Mouse (Mus musculus): Measurements from ENCODE around the gene BC037034. TPM values are rescaled to one million over a fixed set of nuclear protein-coding genes. Genes with fewer than 3 reads are reported as not detected.

The BC037034 gene
- polyA plus RNA-seq (2015; fragmentation: Nextera tagmentation; extraction: Ambion mirVana) = 17.1 and 21.1 TPM in 2 replicates

GRCm38 (mm10) chr5:138263260-138264206 lies at the start of gene BC037034:
Gene BC037034, minus strand, starts transcription at chr5:138264033.
- H3K4me3 ChIP-seq = peak within 1 kb of the TSS; percentile 96
- peak within 1 kb of the TSS; percentile 90 for H3K27ac ChIP-seq (replicated peaks)
- peaks cover 28% of the 10 kb centered on the region for H3K4me1 ChIP-seq (replicated peaks)
- H3K36me3 ChIP-seq = peaks cover 24% of the 10 kb centered on the region
- WGBS = under 1% methylated on average over 69 of the region's 71 CpGs
- no peaks in the 10 kb centered on the region for H3K9me3 ChIP-seq
- H3K27me3 ChIP-seq = no peaks in the 10 kb centered on the region
- H3K4me2 ChIP-seq = peak within 1 kb of the TSS; percentile 94
- ATAC-seq (ENCODE audit: low FRiP score, low read depth) = peak; percentile 93
- peak within 1 kb of the TSS; percentile 96 for H3K9ac ChIP-seq

GRCm38 (mm10) chr5:138312795-138313194 lies 49.0 kb upstream of the BC037034 start:
- ATAC-seq (ENCODE audit: low FRiP score, low read depth) = no peak
- Histone ChIP-seq H3K9ac (no peak overlapping the region), H3K4me1 (replicated peaks) (no peaks in the 10 kb centered on the region), H3K36me3 (no peaks in the 10 kb centered on the region; the same call in 1 of the 2 replicates), H3K9me3 (no peaks in the 10 kb centered on the region), H3K27me3 (no peaks in the 10 kb centered on the region), H3K27ac (replicated peaks) (no peak overlapping the region), H3K4me3 (no peak overlapping the region), H3K4me2 (no peak overlapping the region)
- 92% methylated on average over 3 of the region's 3 CpGs for WGBS

GRCm38 (mm10) chr5:138299613-138300012 lies 35.8 kb upstream of the BC037034 start:
- no peaks in the 10 kb centered on the region for H3K27me3 ChIP-seq
- WGBS = 86% methylated on average over 2 of the region's 2 CpGs
- no peak overlapping the region for H3K27ac ChIP-seq (replicated peaks)
- no peak for ATAC-seq (ENCODE audit: low FRiP score, low read depth)
- no peak overlapping the region for H3K9ac ChIP-seq
- no peak overlapping the region for H3K4me3 ChIP-seq
- H3K4me1 ChIP-seq (replicated peaks) = no peaks in the 10 kb centered on the region
- H3K36me3 ChIP-seq = peaks cover 17% of the 10 kb centered on the region; the same call in 1 of the 2 replicates
- no peak overlapping the region for H3K4me2 ChIP-seq
- no peaks in the 10 kb centered on the region for H3K9me3 ChIP-seq

GRCm38 (mm10) chr5:138294158-138294557 lies 30.3 kb upstream of the BC037034 start:
- Histone ChIP-seq H3K9ac (no peak overlapping the region), H3K4me1 (replicated peaks) (no peaks in the 10 kb centered on the region), H3K4me3 (no peak overlapping the region), H3K4me2 (no peak overlapping the region), H3K27me3 (no peaks in the 10 kb centered on the region), H3K36me3 (peaks cover 8% of the 10 kb centered on the region; the same call in 1 of the 2 replicates), H3K9me3 (no peaks in the 10 kb centered on the region), H3K27ac (replicated peaks) (no peak overlapping the region)
- ATAC-seq (ENCODE audit: low FRiP score, low read depth) = no peak

GRCm38 (mm10) chr5:138291638-138292037 lies 27.8 kb upstream of the BC037034 start:
- no peak overlapping the region for H3K4me2 ChIP-seq
- no peaks in the 10 kb centered on the region for H3K9me3 ChIP-seq
- H3K27ac ChIP-seq (replicated peaks) = no peak overlapping the region
- 81% methylated on average over 1 of the region's 1 CpGs for WGBS
- no peaks in the 10 kb centered on the region for H3K27me3 ChIP-seq
- H3K4me1 ChIP-seq (replicated peaks) = no peaks in the 10 kb centered on the region
- ATAC-seq (ENCODE audit: low FRiP score, low read depth) = no peak
- no peak overlapping the region for H3K4me3 ChIP-seq
- H3K36me3 ChIP-seq = peaks cover 3% of the 10 kb centered on the region; the same call in 1 of the 2 replicates
- no peak overlapping the region for H3K9ac ChIP-seq

GRCm38 (mm10) chr5:138287861-138288260 lies 24.0 kb upstream of the BC037034 start:
- H3K4me3 ChIP-seq = no peak overlapping the region
- no peaks in the 10 kb centered on the region for H3K9me3 ChIP-seq
- H3K27me3 ChIP-seq = no peaks in the 10 kb centered on the region
- no peak for ATAC-seq (ENCODE audit: low FRiP score, low read depth)
- 77% methylated on average over 3 of the region's 3 CpGs for WGBS
- peaks cover 3% of the 10 kb centered on the region; the same call in 1 of the 2 replicates for H3K36me3 ChIP-seq
- H3K9ac ChIP-seq = no peak overlapping the region
- H3K27ac ChIP-seq (replicated peaks) = no peak overlapping the region
- no peaks in the 10 kb centered on the region for H3K4me1 ChIP-seq (replicated peaks)
- H3K4me2 ChIP-seq = no peak overlapping the region

GRCm38 (mm10) chr5:138283540-138283939 lies 19.7 kb upstream of the BC037034 start:
- no peak overlapping the region for H3K9ac ChIP-seq
- no peak overlapping the region for H3K4me3 ChIP-seq
- H3K4me2 ChIP-seq = no peak overlapping the region
- ATAC-seq (ENCODE audit: low FRiP score, low read depth) = no peak
- no peak overlapping the region for H3K27ac ChIP-seq (replicated peaks)
- H3K36me3 ChIP-seq = no peaks in the 10 kb centered on the region
- peaks cover 11% of the 10 kb centered on the region for H3K4me1 ChIP-seq (replicated peaks)
- no peaks in the 10 kb centered on the region for H3K9me3 ChIP-seq
- WGBS = 58% methylated on average over 1 of the region's 1 CpGs
- H3K27me3 ChIP-seq = no peaks in the 10 kb centered on the region

- H3K4me3 ChIP-seq = no peak overlapping the region
- no peaks in the 10 kb centered on the region for H3K27me3 ChIP-seq
- WGBS = 75% methylated on average over 2 of the region's 2 CpGs
- no peak overlapping the region for H3K4me2 ChIP-seq
- ATAC-seq (ENCODE audit: low FRiP score, low read depth) = no peak
- H3K9ac ChIP-seq = no peak overlapping the region
- H3K4me1 ChIP-seq (replicated peaks) = peaks cover 29% of the 10 kb centered on the region
- H3K9me3 ChIP-seq = no peaks in the 10 kb centered on the region
- H3K27ac ChIP-seq (replicated peaks) = no peak overlapping the region
- H3K36me3 ChIP-seq = peaks cover 9% of the 10 kb centered on the region
These were observed 18.0 kb upstream of the BC037034 start for GRCm38 (mm10) chr5:138281798-138282197.

- Histone ChIP-seq H3K27ac (replicated peaks) (no peak overlapping the region), H3K4me3 (peak overlapping the region; percentile 68; the same call in 1 of the 2 replicates), H3K9ac (no peak overlapping the region), H3K27me3 (no peaks in the 10 kb centered on the region), H3K4me1 (replicated peaks) (peaks cover 39% of the 10 kb centered on the region), H3K4me2 (peak overlapping the region; percentile 79), H3K36me3 (peaks cover 10% of the 10 kb centered on the region), H3K9me3 (no peaks in the 10 kb centered on the region)
- 93% methylated on average over 15 of the region's 15 CpGs for WGBS
- ATAC-seq (ENCODE audit: low FRiP score, low read depth) = no peak
These were observed 17.0 kb upstream of the BC037034 start for GRCm38 (mm10) chr5:138280829-138281228.

- Histone ChIP-seq H3K4me3 (peak overlapping the region; percentile 68), H3K27ac (replicated peaks) (peak overlapping the region; percentile 28), H3K4me2 (peak overlapping the region; percentile 79), H3K9ac (no peak overlapping the region), H3K27me3 (no peaks in the 10 kb centered on the region), H3K36me3 (peaks cover 10% of the 10 kb centered on the region), H3K4me1 (replicated peaks) (peaks cover 43% of the 10 kb centered on the region), H3K9me3 (no peaks in the 10 kb centered on the region)
- 27% methylated on average over 26 of the region's 26 CpGs for WGBS
- no peak for ATAC-seq (ENCODE audit: low FRiP score, low read depth)
These were observed 16.6 kb upstream of the BC037034 start for GRCm38 (mm10) chr5:138280425-138280768.

- Histone ChIP-seq H3K4me2 (peak within 1 kb of the TSS; percentile 79), H3K9me3 (no peaks in the 10 kb centered on the region)
These were observed 16.0 kb upstream of the BC037034 start, which contains the start of the genes Gm43720, Gpc2 and Stag3 for GRCm38 (mm10) chr5:138279585-138280424. Gene Gm43720, minus strand, starts transcription at chr5:138279958. Gene Gpc2, minus strand, starts transcription at chr5:138280005. Gene Stag3, plus strand, starts transcription at chr5:138280240.

More at GRCm38 (mm10) chr5:138279585-138280424, 16.0 kb upstream of the BC037034 start, which contains the start of the genes Gm43720, Gpc2 and Stag3:
- peak within 1 kb of the TSS; percentile 79 for H3K27ac ChIP-seq (replicated peaks)
- H3K36me3 ChIP-seq = peaks cover 10% of the 10 kb centered on the region
- peak within 1 kb of the TSS; percentile 72 for H3K9ac ChIP-seq
- peaks cover 49% of the 10 kb centered on the region for H3K4me1 ChIP-seq (replicated peaks)
- peak within 1 kb of the TSS; percentile 68 for H3K4me3 ChIP-seq
- ATAC-seq (ENCODE audit: low FRiP score, low read depth) = peak; percentile 99
- no peaks in the 10 kb centered on the region for H3K27me3 ChIP-seq
- WGBS = under 1% methylated on average over 56 of the region's 56 CpGs

Data from hindbrain, embryonic 15.5 days (tissue).